Mouse (Mus musculus): ENCODE data around the gene Chchd3. TPM values are rescaled to one million over a fixed set of nuclear protein-coding genes. Genes with fewer than 3 reads are reported as not detected.

The Chchd3 gene
- polyA plus RNA-seq, 1 experiment from 2014 or later: 228 TPM

- H3K4me2 ChIP-seq: no peak overlapping the region
- ATAC-seq (replicated peaks; ENCODE audit: insufficient number of reproducible peaks, insufficient read depth, low FRiP score, low read depth): no peak
- 92% methylated on average over 3 of the region's 3 CpGs for WGBS
Observed at GRCm38 (mm10) chr6:32961477-32961876, 98.6 kb downstream of the Chchd3 start.

GRCm38 (mm10) chr6:32959816-32960550, 100.1 kb downstream of the Chchd3 start:
- no peak overlapping the region for H3K4me3 ChIP-seq
- no peak overlapping the region for H3K9ac ChIP-seq
- 75% methylated on average over 5 of the region's 5 CpGs for WGBS
- no peak overlapping the region for H3K27ac ChIP-seq
- no peaks in the 10 kb centered on the region for H3K36me3 ChIP-seq
- peaks cover 4% of the 10 kb centered on the region; the same call in 1 of the 2 replicates for H3K4me1 ChIP-seq (replicated peaks)
- H3K9me3 ChIP-seq (replicated peaks): no peaks in the 10 kb centered on the region
- no peak for ATAC-seq (replicated peaks; ENCODE audit: insufficient number of reproducible peaks, insufficient read depth, low FRiP score, low read depth)
- no peak overlapping the region for H3K4me2 ChIP-seq
- no peaks in the 10 kb centered on the region for H3K27me3 ChIP-seq

More at GRCm38 (mm10) chr6:32961477-32961876, 98.6 kb downstream of the Chchd3 start:
- Histone ChIP-seq H3K9ac (no peak overlapping the region), H3K27me3 (no peaks in the 10 kb centered on the region), H3K4me1 (replicated peaks) (peaks cover 4% of the 10 kb centered on the region; the same call in 1 of the 2 replicates), H3K27ac (no peak overlapping the region), H3K4me3 (no peak overlapping the region), H3K9me3 (replicated peaks) (no peaks in the 10 kb centered on the region), H3K36me3 (no peaks in the 10 kb centered on the region)

GRCm38 (mm10) chr6:32955481-32955880, 104.6 kb downstream of the Chchd3 start:
- no peaks in the 10 kb centered on the region for H3K36me3 ChIP-seq
- H3K9me3 ChIP-seq (replicated peaks): no peaks in the 10 kb centered on the region
- peaks cover 7% of the 10 kb centered on the region; the same call in 1 of the 2 replicates for H3K4me1 ChIP-seq (replicated peaks)
- no peaks in the 10 kb centered on the region for H3K27me3 ChIP-seq
- H3K4me2 ChIP-seq: no peak overlapping the region
- no peak overlapping the region for H3K4me3 ChIP-seq
- ATAC-seq (replicated peaks; ENCODE audit: insufficient number of reproducible peaks, insufficient read depth, low FRiP score, low read depth): no peak
- no peak overlapping the region for H3K9ac ChIP-seq
- H3K27ac ChIP-seq: no peak overlapping the region
- 89% methylated on average over 3 of the region's 3 CpGs for WGBS

- Histone ChIP-seq H3K4me2 (no peak overlapping the region), H3K36me3 (no peaks in the 10 kb centered on the region), H3K9me3 (replicated peaks) (no peaks in the 10 kb centered on the region), H3K4me1 (replicated peaks) (peaks cover 14% of the 10 kb centered on the region; the same call in 1 of the 2 replicates), H3K27ac (no peak overlapping the region), H3K9ac (no peak overlapping the region), H3K4me3 (no peak overlapping the region), H3K27me3 (no peaks in the 10 kb centered on the region)
- no peak for ATAC-seq (replicated peaks; ENCODE audit: insufficient number of reproducible peaks, insufficient read depth, low FRiP score, low read depth)
- WGBS: 53% methylated on average over 4 of the region's 4 CpGs
Observed at GRCm38 (mm10) chr6:32950973-32951372, 109.1 kb downstream of the Chchd3 start.

GRCm38 (mm10) chr6:32949702-32950101, 110.4 kb downstream of the Chchd3 start:
- Histone ChIP-seq H3K36me3 (no peaks in the 10 kb centered on the region), H3K4me1 (replicated peaks) (peaks cover 14% of the 10 kb centered on the region; the same call in 1 of the 2 replicates), H3K27me3 (no peaks in the 10 kb centered on the region), H3K4me2 (no peak overlapping the region), H3K9ac (no peak overlapping the region), H3K4me3 (no peak overlapping the region), H3K9me3 (replicated peaks) (no peaks in the 10 kb centered on the region), H3K27ac (no peak overlapping the region)
- WGBS: 94% methylated on average over 3 of the region's 3 CpGs
- ATAC-seq (replicated peaks; ENCODE audit: insufficient number of reproducible peaks, insufficient read depth, low FRiP score, low read depth): no peak

- Histone ChIP-seq H3K36me3 (no peaks in the 10 kb centered on the region), H3K4me1 (replicated peaks) (peaks cover 14% of the 10 kb centered on the region; the same call in 1 of the 2 replicates), H3K27me3 (no peaks in the 10 kb centered on the region), H3K9ac (no peak overlapping the region), H3K4me2 (no peak overlapping the region), H3K27ac (no peak overlapping the region), H3K9me3 (replicated peaks) (no peaks in the 10 kb centered on the region), H3K4me3 (no peak overlapping the region)
- WGBS: 38% methylated on average over 6 of the region's 6 CpGs
- ATAC-seq (replicated peaks; ENCODE audit: insufficient number of reproducible peaks, insufficient read depth, low FRiP score, low read depth): no peak
Observed at GRCm38 (mm10) chr6:32947225-32947624, 112.8 kb downstream of the Chchd3 start.

- WGBS: 87% methylated on average over 1 of the region's 1 CpGs
- no peak overlapping the region for H3K27ac ChIP-seq
- no peaks in the 10 kb centered on the region for H3K9me3 ChIP-seq (replicated peaks)
- ATAC-seq (replicated peaks; ENCODE audit: insufficient number of reproducible peaks, insufficient read depth, low FRiP score, low read depth): no peak
- H3K9ac ChIP-seq: no peak overlapping the region
- H3K36me3 ChIP-seq: no peaks in the 10 kb centered on the region
- H3K27me3 ChIP-seq: no peaks in the 10 kb centered on the region
- H3K4me2 ChIP-seq: no peak overlapping the region
- peaks cover 17% of the 10 kb centered on the region for H3K4me1 ChIP-seq (replicated peaks)
- H3K4me3 ChIP-seq: no peak overlapping the region
Observed at GRCm38 (mm10) chr6:32944956-32945355, 115.1 kb downstream of the Chchd3 start.

GRCm38 (mm10) chr6:32943651-32944050, 116.4 kb downstream of the Chchd3 start:
- H3K27ac ChIP-seq: no peak overlapping the region
- ATAC-seq (replicated peaks; ENCODE audit: insufficient number of reproducible peaks, insufficient read depth, low FRiP score, low read depth): no peak
- H3K36me3 ChIP-seq: no peaks in the 10 kb centered on the region
- WGBS: 90% methylated on average over 4 of the region's 4 CpGs
- H3K9ac ChIP-seq: no peak overlapping the region
- peaks cover 17% of the 10 kb centered on the region for H3K4me1 ChIP-seq (replicated peaks)
- H3K4me2 ChIP-seq: no peak overlapping the region
- H3K4me3 ChIP-seq: no peak overlapping the region
- H3K27me3 ChIP-seq: no peaks in the 10 kb centered on the region
- no peaks in the 10 kb centered on the region for H3K9me3 ChIP-seq (replicated peaks)

GRCm38 (mm10) chr6:32940299-32940698, 119.8 kb downstream of the Chchd3 start:
- Histone ChIP-seq H3K27ac (peak overlapping the region; percentile 25; the same call in 1 of the 2 replicates), H3K27me3 (no peaks in the 10 kb centered on the region), H3K4me2 (no peak overlapping the region), H3K9ac (no peak overlapping the region), H3K9me3 (replicated peaks) (no peaks in the 10 kb centered on the region), H3K4me3 (no peak overlapping the region), H3K4me1 (replicated peaks) (peaks cover 14% of the 10 kb centered on the region), H3K36me3 (no peaks in the 10 kb centered on the region)
- 22% methylated on average over 11 of the region's 11 CpGs for WGBS
- no peak for ATAC-seq (replicated peaks; ENCODE audit: insufficient number of reproducible peaks, insufficient read depth, low FRiP score, low read depth)

- H3K9me3 ChIP-seq (replicated peaks): no peaks in the 10 kb centered on the region
- H3K36me3 ChIP-seq: no peaks in the 10 kb centered on the region
- H3K9ac ChIP-seq: no peak overlapping the region
- H3K4me2 ChIP-seq: no peak overlapping the region
- WGBS: 89% methylated on average over 1 of the region's 1 CpGs
- no peak overlapping the region for H3K4me3 ChIP-seq
- H3K27me3 ChIP-seq: no peaks in the 10 kb centered on the region
- no peak for ATAC-seq (replicated peaks; ENCODE audit: insufficient number of reproducible peaks, insufficient read depth, low FRiP score, low read depth)
- no peak overlapping the region for H3K27ac ChIP-seq
- H3K4me1 ChIP-seq (replicated peaks): peaks cover 14% of the 10 kb centered on the region
Observed at GRCm38 (mm10) chr6:32937643-32938042, 122.4 kb downstream of the Chchd3 start.

GRCm38 (mm10) chr6:32936794-32937193, 123.3 kb downstream of the Chchd3 start:
- no peak overlapping the region for H3K4me2 ChIP-seq
- peaks cover 14% of the 10 kb centered on the region for H3K4me1 ChIP-seq (replicated peaks)
- H3K4me3 ChIP-seq: no peak overlapping the region
- no peaks in the 10 kb centered on the region for H3K9me3 ChIP-seq (replicated peaks)
- no peak overlapping the region for H3K9ac ChIP-seq
- H3K27ac ChIP-seq: no peak overlapping the region
- H3K36me3 ChIP-seq: no peaks in the 10 kb centered on the region
- no peaks in the 10 kb centered on the region for H3K27me3 ChIP-seq
- ATAC-seq (replicated peaks; ENCODE audit: insufficient number of reproducible peaks, insufficient read depth, low FRiP score, low read depth): no peak
- WGBS: 76% methylated on average over 3 of the region's 3 CpGs

- peaks cover 14% of the 10 kb centered on the region for H3K4me1 ChIP-seq (replicated peaks)
- H3K27me3 ChIP-seq: no peaks in the 10 kb centered on the region
- H3K27ac ChIP-seq: no peak overlapping the region
- H3K4me2 ChIP-seq: no peak overlapping the region
- WGBS: 56% methylated on average over 2 of the region's 2 CpGs
- no peak for ATAC-seq (replicated peaks; ENCODE audit: insufficient number of reproducible peaks, insufficient read depth, low FRiP score, low read depth)
- no peak overlapping the region for H3K9ac ChIP-seq
- H3K9me3 ChIP-seq (replicated peaks): no peaks in the 10 kb centered on the region
- H3K4me3 ChIP-seq: no peak overlapping the region
- H3K36me3 ChIP-seq: no peaks in the 10 kb centered on the region
Observed at GRCm38 (mm10) chr6:32936365-32936764, 123.7 kb downstream of the Chchd3 start.

Data from heart, embryonic 15.5 days (tissue).